Mouse (Mus musculus) liver, adult 2 months (tissue): ENCODE measurements at regions not wholly inside any gene's neighbourhood (a gene's known extent, or its start where the extent isn't known, plus 50 kb on each side); places are given as distances from the start of the nearest gene placed in this dataset.

ENCODE experiments used
- DNase-seq: peaks from one replicate; pipeline ENCODE4 v3.0.0-alpha.2; 2011; ENCODE audit warnings: low read depth, low spot score; ENCODE audit errors: extremely low read depth
- H3K27ac ChIP-seq: fragments of 200-500 bp; replicated peaks from 2 replicates; pipeline ENCODE4 v1.5.1; 2012; ENCODE audit warnings: low read depth, mild to moderate bottlenecking, control low read depth, inconsistent platforms, low read length; ENCODE audit not compliant: insufficient read depth
- H3K27me3 ChIP-seq: fragments of 200-500 bp; 2 replicates; pipeline ENCODE4 v1.6.1; 2012; ENCODE audit warnings: mild to moderate bottlenecking, moderate library complexity, low read length, inconsistent platforms; ENCODE audit not compliant: control insufficient read depth, insufficient read depth
- H3K36me3 ChIP-seq: fragments of 200-500 bp; 2 replicates; pipeline ENCODE4 v1.6.1; 2012; ENCODE audit warnings: low read length, inconsistent platforms; ENCODE audit not compliant: control insufficient read depth, insufficient read depth
- H3K4me1 ChIP-seq: fragments of 200-500 bp; 2 replicates; pipeline ENCODE4 v1.6.1; 2011; ENCODE audit warnings: low read length; ENCODE audit not compliant: control insufficient read depth, insufficient read depth
- H3K4me3 ChIP-seq: fragments of 200-500 bp; 2 replicates; pipeline ENCODE4 v1.5.1; 2011; ENCODE audit warnings: low read depth, mild to moderate bottlenecking, control low read depth, low read length, moderate library complexity; ENCODE audit not compliant: insufficient read depth
- H3K79me2 ChIP-seq: fragments of 200-500 bp; 2 replicates; pipeline ENCODE4 v1.6.1; 2012; ENCODE audit warnings: inconsistent platforms, mild to moderate bottlenecking, low read length, moderate library complexity; ENCODE audit not compliant: control insufficient read depth, insufficient read depth
- H3K9ac ChIP-seq: fragments of 200-500 bp; 2 replicates; pipeline ENCODE4 v1.6.1; 2012; ENCODE audit warnings: low read depth, mild to moderate bottlenecking, control low read depth, inconsistent platforms, low read length
- CTCF ChIP-seq: fragments of 200-500 bp; IDR thresholded peaks from 2 replicates; pipeline ENCODE4 v1.5.1; 2011; ENCODE audit warnings: low read depth, low read length, control low read depth
- POLR2A ChIP-seq: fragments of 200-500 bp; IDR thresholded peaks from 2 replicates; pipeline ENCODE4 v1.6.1; 2011; ENCODE audit warnings: low read length, control low read depth; ENCODE audit not compliant: insufficient read depth; ENCODE audit errors: extremely low read depth
- WGBS: fragments of 180-500 bp; shearing (Covaris S2); methylation state at CpG from one replicate; pipeline ENCODE4 v1.1.7; 2018; 5-methylcytosine and 5-hydroxymethylcytosine counted together

- Histone ChIP-seq H3K27ac (no peak overlapping the region), H3K9ac (no peak overlapping the region), H3K79me2 (no peaks in the 10 kb centered on the region), H3K4me3 (no peak overlapping the region), H3K36me3 (no peaks in the 10 kb centered on the region), H3K27me3 (no peaks in the 10 kb centered on the region), H3K4me1 (no peaks in the 10 kb centered on the region)
- TF ChIP-seq CTCF (no peak), POLR2A (no peak)
- WGBS: 86% methylated on average over 5 of the region's 5 CpGs
- DNase-seq: no peak
Measured at GRCm38 (mm10) chrX:12341356-12341965, 181.3 kb upstream of the Bcor start.

GRCm38 (mm10) chrX:12344805-12345555 lies 184.8 kb upstream of the Bcor start:
- DNase-seq: no peak
- 92% methylated on average over 12 of the region's 12 CpGs for WGBS
- no peaks in the 10 kb centered on the region for H3K36me3 ChIP-seq
- no peak for TF ChIP-seq CTCF
- no peak for TF ChIP-seq POLR2A
- no peaks in the 10 kb centered on the region for H3K79me2 ChIP-seq
- H3K27me3 ChIP-seq: no peaks in the 10 kb centered on the region
- no peak overlapping the region for H3K27ac ChIP-seq
- H3K9ac ChIP-seq: no peak overlapping the region
- no peaks in the 10 kb centered on the region for H3K4me1 ChIP-seq
- H3K4me3 ChIP-seq: no peak overlapping the region

DNA sequence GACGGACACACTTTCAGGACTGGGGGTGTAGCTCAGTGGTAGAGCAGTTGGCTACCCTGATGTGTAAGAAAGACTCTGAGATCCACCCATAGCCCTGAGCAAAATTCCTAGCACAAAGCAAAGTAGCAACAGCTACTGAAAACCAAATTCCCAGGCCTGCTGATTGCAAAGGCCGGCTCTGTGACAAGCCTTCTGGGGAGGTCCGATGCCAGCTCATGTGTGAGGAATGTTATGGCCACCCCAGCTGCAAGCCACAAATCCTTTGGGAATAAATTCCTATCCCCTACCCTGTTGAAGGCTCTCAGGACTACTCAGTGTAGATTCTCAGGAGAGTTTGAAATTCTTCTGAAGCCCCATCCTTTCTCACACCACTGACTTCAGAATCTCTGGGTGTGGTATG lies 186.7 kb upstream of the Bcor start:
- Histone ChIP-seq H3K36me3 (no peaks in the 10 kb centered on the region), H3K4me1 (no peaks in the 10 kb centered on the region), H3K79me2 (no peaks in the 10 kb centered on the region), H3K4me3 (no peak overlapping the region), H3K27ac (no peak overlapping the region), H3K9ac (no peak overlapping the region), H3K27me3 (no peaks in the 10 kb centered on the region)
- TF ChIP-seq CTCF (no peak), POLR2A (no peak)
- no peak for DNase-seq
- WGBS: 86% methylated on average over 3 of the region's 3 CpGs

- TF ChIP-seq CTCF: peak; percentile 40
- no peak for TF ChIP-seq POLR2A
Measured at GRCm38 (mm10) chrX:12348117-12348516, 188.0 kb upstream of the Bcor start.

DNA sequence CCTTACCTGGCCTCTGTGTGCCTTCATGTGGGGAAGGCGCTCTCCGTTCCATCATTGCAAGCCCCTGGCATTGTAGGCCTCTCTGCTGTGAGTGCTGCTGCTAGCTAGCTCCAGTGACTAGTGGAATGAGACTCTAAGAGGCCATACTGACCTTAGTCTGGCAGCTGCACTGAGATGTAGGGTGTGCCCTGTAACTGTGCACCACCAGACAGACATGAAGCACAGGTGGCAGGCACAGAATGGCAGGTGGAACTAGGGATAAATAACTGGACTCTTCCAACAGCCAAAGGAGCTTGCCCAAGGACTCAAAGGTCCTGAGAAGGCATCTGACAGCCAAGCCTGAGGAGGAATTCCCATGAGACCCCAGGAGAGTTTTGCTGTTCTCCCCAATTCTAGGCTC lies 194.7 kb upstream of the Bcor start:
- WGBS: 97% methylated on average over 2 of the region's 2 CpGs
- H3K4me1 ChIP-seq: peaks cover 2% of the 10 kb centered on the region; the same call in 1 of the 2 replicates
- H3K4me3 ChIP-seq: no peak overlapping the region
- no peak overlapping the region for H3K27ac ChIP-seq
- no peaks in the 10 kb centered on the region for H3K27me3 ChIP-seq
- no peaks in the 10 kb centered on the region for H3K36me3 ChIP-seq
- TF ChIP-seq CTCF (no peak), POLR2A (no peak)
- H3K9ac ChIP-seq: no peak overlapping the region
- no peaks in the 10 kb centered on the region for H3K79me2 ChIP-seq
- DNase-seq: no peak

More at GRCm38 (mm10) chrX:12348117-12348516, 188.0 kb upstream of the Bcor start:
- no peaks in the 10 kb centered on the region for H3K36me3 ChIP-seq
- no peak overlapping the region for H3K27ac ChIP-seq
- WGBS: 36% methylated on average over 8 of the region's 8 CpGs
- no peaks in the 10 kb centered on the region for H3K79me2 ChIP-seq
- no peak overlapping the region for H3K4me3 ChIP-seq
- peak; percentile 79 for DNase-seq
- H3K4me1 ChIP-seq: no peaks in the 10 kb centered on the region
- H3K27me3 ChIP-seq: no peaks in the 10 kb centered on the region
- H3K9ac ChIP-seq: no peak overlapping the region

- no peak overlapping the region for H3K27ac ChIP-seq
- no peaks in the 10 kb centered on the region for H3K27me3 ChIP-seq
- TF ChIP-seq CTCF: no peak
- no peak for TF ChIP-seq POLR2A
- peaks cover 2% of the 10 kb centered on the region; the same call in 1 of the 2 replicates for H3K4me1 ChIP-seq
- no peaks in the 10 kb centered on the region for H3K79me2 ChIP-seq
- H3K9ac ChIP-seq: no peak overlapping the region
- DNase-seq: peak; percentile 89
- no peak overlapping the region for H3K4me3 ChIP-seq
- H3K36me3 ChIP-seq: no peaks in the 10 kb centered on the region
- WGBS: 7% methylated on average over 1 of the region's 1 CpGs
Measured at GRCm38 (mm10) chrX:12358026-12358425, 197.9 kb upstream of the Bcor start.
